25 mouse cellular contexts compared by ENCODE assay signal in the genomic region with DNA sequence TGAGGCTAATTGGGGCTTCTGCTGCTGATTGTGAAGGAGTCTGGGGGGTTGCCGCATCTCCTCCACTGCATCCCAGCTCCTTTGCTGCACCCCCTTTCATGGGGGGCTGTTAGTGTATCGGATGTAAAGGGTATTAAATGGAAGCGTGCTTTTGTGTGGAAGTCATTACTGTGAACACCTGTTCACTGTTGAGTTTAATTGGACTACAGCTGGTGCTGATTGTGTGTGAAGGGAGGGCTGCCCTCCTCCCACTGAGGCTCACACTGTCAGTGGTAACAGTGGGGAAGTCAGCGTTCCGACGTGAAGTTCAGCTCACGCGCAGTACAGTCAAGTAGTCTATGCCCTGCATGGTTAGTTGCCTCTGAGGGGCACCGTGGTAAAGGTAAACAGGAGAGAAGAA.
DNase-seq lines count a peak whose midpoint lies in the region; ATAC-seq and TF ChIP-seq lines count a peak whose summit lies in the region.
"Had no signal": no experiment of that assay in that cellular context is flagged by ENCODE, and none has a peak within 500 bp of the region (broad histone marks: within the 10 kb centered on the region; RNA-seq: fewer than 3 reads in every experiment).

No protein-coding gene starts in this region.

- 0 out of 2 replicates have a peak, but pooled peaks cover 5% of the 10 kb centered on the region for H3K27me3 ChIP-seq in forebrain, embryonic 12.5 days
- 0 out of 2 replicates have a peak, but pooled peaks cover 10% of the 10 kb centered on the region for H3K27me3 ChIP-seq in forebrain, embryonic 10.5 days (ENCODE audit: poor library complexity, severe bottlenecking)
- H3K27me3 ChIP-seq in midbrain, embryonic 14.5 days (ENCODE audit: control insufficient read depth, insufficient read depth, low read length) = no peaks in the 10 kb centered on the region
- H3K27me3 ChIP-seq in midbrain, postnatal 0 days (ENCODE audit: insufficient read depth, low read length) = no peaks in the 10 kb centered on the region
- no peaks in the 10 kb centered on the region for H3K27me3 ChIP-seq in forebrain, postnatal 0 days (ENCODE audit: insufficient read depth, low read length)
- H3K27me3 ChIP-seq: lung, embryonic 15.5 days; Patski had no signal

- no peak for DNase-seq in forebrain, embryonic 10.5 days (ENCODE audit: extremely low spot score, low spot score)
- peak; percentile 38 for DNase-seq in midbrain, embryonic 14.5 days
- no peak for DNase-seq in midbrain, postnatal 0 days (ENCODE audit: low spot score)
- DNase-seq in forebrain, postnatal 0 days = peak; percentile 17
- DNase-seq in retina, postnatal 1 day = peak; percentile 37
- no peak for DNase-seq in left cerebral cortex, adult 9 months (ENCODE audit: low spot score in 2 of 2)
- DNase-seq: adrenal gland, postnatal 10 days; cerebellum, adult 11-12 months; cerebellum, postnatal 36 days; gastrocnemius, postnatal 14 days; heart, adult 2 months; heart, postnatal 4 days; kidney, adult 8-10 months; kidney, postnatal 14 days; lung, postnatal 4 days; right cerebral cortex, postnatal 14 days; spleen, adult 18-20 months; thymus, postnatal 36 days had no signal

- ATAC-seq in forebrain, embryonic 12.5 days (ENCODE audit: low FRiP score) = peak; percentile 47; the same call in 1 of the 2 replicates
- ATAC-seq in midbrain, embryonic 14.5 days (ENCODE audit: low FRiP score, low TSS enrichment) = no peak
- no peak for ATAC-seq in midbrain, postnatal 0 days (ENCODE audit: low FRiP score)
- ATAC-seq in forebrain, postnatal 0 days = peak; percentile 59
- ATAC-seq in cerebellum, adult (ENCODE audit: insufficient number of reproducible peaks, low FRiP score, low TSS enrichment) = no peak
- ATAC-seq: CD4-positive, CD25-positive, alpha-beta regulatory T cell, adult 4 months; Patski had no signal

- peaks cover 28% of the 10 kb centered on the region for H3K4me1 ChIP-seq in forebrain, embryonic 12.5 days
- H3K4me1 ChIP-seq in forebrain, embryonic 10.5 days = peaks cover 36% of the 10 kb centered on the region
- H3K4me1 ChIP-seq in midbrain, embryonic 14.5 days (ENCODE audit: control insufficient read depth, insufficient read depth, low read length) = peaks cover 23% of the 10 kb centered on the region
- H3K4me1 ChIP-seq in midbrain, postnatal 0 days (ENCODE audit: insufficient read depth, low read length) = peaks cover 2% of the 10 kb centered on the region; the same call in 1 of the 2 replicates
- H3K4me1 ChIP-seq in forebrain, postnatal 0 days (ENCODE audit: insufficient read depth) = 0 out of 2 replicates have a peak, but pooled peaks cover 3% of the 10 kb centered on the region

- WGBS in forebrain, embryonic 12.5 days = 31% methylated on average over 9 of the region's 9 CpGs
- WGBS in forebrain, embryonic 10.5 days = 63% methylated on average over 9 of the region's 9 CpGs
- 41% methylated on average over 9 of the region's 9 CpGs for WGBS in midbrain, embryonic 14.5 days
- WGBS in midbrain, postnatal 0 days = 43% methylated on average over 9 of the region's 9 CpGs
- WGBS in forebrain, postnatal 0 days = 29% methylated on average over 9 of the region's 9 CpGs

- no peak overlapping the region for H3K9ac ChIP-seq in forebrain, embryonic 12.5 days
- H3K9ac ChIP-seq in midbrain, embryonic 14.5 days (replicated peaks; ENCODE audit: low read length) = no peak overlapping the region
- H3K9ac ChIP-seq in midbrain, postnatal 0 days (replicated peaks; ENCODE audit: low read length, poor library complexity, severe bottlenecking) = no peak overlapping the region
- no peak overlapping the region for H3K9ac ChIP-seq in forebrain, postnatal 0 days
- H3K9ac ChIP-seq: liver, embryonic 14.5 days; lung, embryonic 15.5 days had no signal

- H3K4me3 ChIP-seq in forebrain, embryonic 12.5 days (replicated peaks) = no peak overlapping the region
- no peak overlapping the region for H3K4me3 ChIP-seq in forebrain, embryonic 10.5 days
- no peak overlapping the region for H3K4me3 ChIP-seq in midbrain, embryonic 14.5 days (replicated peaks; ENCODE audit: low read depth, low read length)
- H3K4me3 ChIP-seq in midbrain, postnatal 0 days (ENCODE audit: low read depth, low read length) = no peak overlapping the region
- no peak overlapping the region for H3K4me3 ChIP-seq in forebrain, postnatal 0 days (ENCODE audit: low read depth, low read length)
- H3K4me3 ChIP-seq: heart, adult 2 months; lung, embryonic 15.5 days; midbrain, embryonic 10.5 days had no signal

- no peak overlapping the region for H3K27ac ChIP-seq in forebrain, embryonic 12.5 days
- H3K27ac ChIP-seq in forebrain, embryonic 10.5 days = no peak overlapping the region
- H3K27ac ChIP-seq in midbrain, embryonic 14.5 days (replicated peaks; ENCODE audit: low read depth, low read length) = 0 out of 2 replicates have a peak overlapping the region, but pooled peaks have one; percentile 32
- H3K27ac ChIP-seq in midbrain, postnatal 0 days (ENCODE audit: low read depth, low read length) = no peak overlapping the region
- no peak overlapping the region for H3K27ac ChIP-seq in forebrain, postnatal 0 days (ENCODE audit: low read depth, low read length)
- H3K27ac ChIP-seq: heart, adult 2 months; liver, embryonic 14.5 days; lung, embryonic 15.5 days; midbrain, embryonic 10.5 days had no signal

- TF ChIP-seq CTCF in midbrain, postnatal 0 days (IDR thresholded peaks at IDR 0.05) = no peak
- no peak for TF ChIP-seq CTCF in forebrain, postnatal 0 days (IDR thresholded peaks at IDR 0.05; ENCODE audit: low read depth)

- no peaks in the 10 kb centered on the region for H3K9me3 ChIP-seq in forebrain, embryonic 12.5 days
- H3K9me3 ChIP-seq in forebrain, embryonic 10.5 days = no peaks in the 10 kb centered on the region
- no peaks in the 10 kb centered on the region for H3K9me3 ChIP-seq in midbrain, embryonic 14.5 days (ENCODE audit: control insufficient read depth, low read length)
- no peaks in the 10 kb centered on the region for H3K9me3 ChIP-seq in midbrain, postnatal 0 days (ENCODE audit: low read length)
- no peaks in the 10 kb centered on the region for H3K9me3 ChIP-seq in forebrain, postnatal 0 days (ENCODE audit: low read length)
- H3K9me3 ChIP-seq: lung, embryonic 15.5 days; midbrain, embryonic 10.5 days had no signal

- no peak overlapping the region for H3K4me2 ChIP-seq in forebrain, embryonic 12.5 days
- 0 out of 2 replicates have a peak overlapping the region, but pooled peaks have one; percentile 3 for H3K4me2 ChIP-seq in midbrain, embryonic 14.5 days (ENCODE audit: low read length)
- H3K4me2 ChIP-seq in midbrain, postnatal 0 days (ENCODE audit: low read depth, low read length, poor library complexity, severe bottlenecking) = no peak overlapping the region
- H3K4me2 ChIP-seq in forebrain, postnatal 0 days (ENCODE audit: low read depth) = no peak overlapping the region
- H3K4me2 ChIP-seq: lung, embryonic 15.5 days had no signal

- H3K36me3 ChIP-seq in forebrain, embryonic 12.5 days (replicated peaks) = no peaks in the 10 kb centered on the region
- no peaks in the 10 kb centered on the region for H3K36me3 ChIP-seq in forebrain, embryonic 10.5 days (replicated peaks)
- H3K36me3 ChIP-seq in midbrain, embryonic 14.5 days (ENCODE audit: control insufficient read depth, insufficient read depth, low read length) = no peaks in the 10 kb centered on the region
- no peaks in the 10 kb centered on the region for H3K36me3 ChIP-seq in midbrain, postnatal 0 days (ENCODE audit: insufficient read depth, low read length)
- no peaks in the 10 kb centered on the region for H3K36me3 ChIP-seq in forebrain, postnatal 0 days (ENCODE audit: insufficient read depth)
- H3K36me3 ChIP-seq: lung, embryonic 15.5 days; midbrain, embryonic 10.5 days had no signal

Comparison
In these comparisons a context has a peak if more than half of its experiments do, and no peak if none do; other contexts are left out.
1. DNase-seq: peak in midbrain, embryonic 14.5 days (single experiment), forebrain, postnatal 0 days (single experiment) and retina, postnatal 1 day (single experiment); none in forebrain, embryonic 10.5 days (single experiment), midbrain, postnatal 0 days (single experiment) and left cerebral cortex, adult 9 months (0 of 2).
2. ATAC-seq: peak in forebrain, embryonic 12.5 days (single experiment) and forebrain, postnatal 0 days (single experiment); none in midbrain, embryonic 14.5 days (single experiment), midbrain, postnatal 0 days (single experiment) and cerebellum, adult (single experiment).